Mouse (Mus musculus): ENCODE measurements at regions not wholly inside any gene's neighbourhood (a gene's known extent, or its start where the extent isn't known, plus 50 kb on each side); places are given as distances from the start of the nearest gene placed in this dataset.

DNA sequence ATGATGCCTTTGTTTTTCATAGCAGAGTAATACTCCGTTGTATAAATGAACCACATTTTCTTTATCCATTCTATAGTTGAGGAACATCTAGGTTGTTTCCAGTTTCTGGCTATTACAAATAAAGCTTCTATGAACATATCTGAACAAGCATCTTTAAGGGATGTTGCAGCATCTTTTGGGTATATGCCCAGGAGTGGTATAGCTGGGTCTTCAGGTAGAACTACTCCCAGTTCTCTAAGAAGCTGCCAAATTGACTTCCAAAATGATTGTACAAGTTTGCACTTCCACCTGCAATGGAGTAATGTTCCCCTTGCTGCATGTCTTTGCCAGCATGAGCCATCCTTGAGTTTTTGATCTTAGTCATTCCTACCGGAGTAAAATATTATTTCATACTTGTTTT, 80.5 kb upstream of the Arhgap28 start:
- Histone ChIP-seq H3K4me2 (no peak overlapping the region), H3K4me1 (ENCODE audit: control insufficient read depth, insufficient read depth, low read length) (no peaks in the 10 kb centered on the region), H3K27ac (ENCODE audit: low read depth, low read length) (no peak overlapping the region), H3K4me3 (ENCODE audit: low read depth, low read length) (no peak overlapping the region), H3K27me3 (ENCODE audit: control insufficient read depth, insufficient read depth, low read length) (no peaks in the 10 kb centered on the region), H3K9ac (ENCODE audit: low read depth, low read length) (no peak overlapping the region), H3K36me3 (ENCODE audit: control insufficient read depth, insufficient read depth, low read length) (no peaks in the 10 kb centered on the region), H3K9me3 (replicated peaks; ENCODE audit: control insufficient read depth, low read length) (no peaks in the 10 kb centered on the region)
- ATAC-seq (replicated peaks; ENCODE audit: insufficient number of reproducible peaks, low FRiP score, low TSS enrichment), result no peak
- 86% methylated on average over 2 of the region's 2 CpGs for WGBS (ENCODE audit: insufficient replicate concordance)

DNA sequence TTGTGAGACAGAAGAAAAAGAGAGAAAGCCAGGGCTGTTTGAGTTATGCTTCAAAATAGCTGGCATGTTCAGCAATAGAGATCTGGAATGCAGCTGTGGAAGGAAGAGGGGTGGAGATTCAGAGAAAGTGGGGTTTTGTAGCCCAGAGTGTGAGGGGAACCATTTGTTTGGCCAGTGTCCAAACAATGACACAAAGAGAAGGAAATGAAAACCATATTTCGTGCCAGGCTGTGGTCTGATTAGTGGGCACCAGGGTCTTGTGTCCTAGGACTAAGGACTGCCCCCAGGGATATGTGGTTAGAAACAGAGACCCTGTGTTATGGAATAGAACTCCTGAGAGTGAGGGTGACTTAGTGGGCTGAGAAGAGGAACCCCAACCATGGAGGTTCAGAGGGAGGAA, 83.2 kb upstream of the Arhgap28 start:
- WGBS (ENCODE audit: insufficient replicate concordance), result 52% methylated on average over 1 of the region's 1 CpGs
- H3K9ac ChIP-seq (ENCODE audit: low read depth, low read length), result no peak overlapping the region
- no peaks in the 10 kb centered on the region for H3K36me3 ChIP-seq (ENCODE audit: control insufficient read depth, insufficient read depth, low read length)
- H3K27ac ChIP-seq (ENCODE audit: low read depth, low read length), result no peak overlapping the region
- no peak overlapping the region for H3K4me2 ChIP-seq
- no peak for ATAC-seq (replicated peaks; ENCODE audit: insufficient number of reproducible peaks, low FRiP score, low TSS enrichment)
- H3K4me3 ChIP-seq (ENCODE audit: low read depth, low read length), result no peak overlapping the region
- no peaks in the 10 kb centered on the region for H3K4me1 ChIP-seq (ENCODE audit: control insufficient read depth, insufficient read depth, low read length)
- no peaks in the 10 kb centered on the region for H3K9me3 ChIP-seq (replicated peaks; ENCODE audit: control insufficient read depth, low read length)
- no peaks in the 10 kb centered on the region for H3K27me3 ChIP-seq (ENCODE audit: control insufficient read depth, insufficient read depth, low read length)

DNA sequence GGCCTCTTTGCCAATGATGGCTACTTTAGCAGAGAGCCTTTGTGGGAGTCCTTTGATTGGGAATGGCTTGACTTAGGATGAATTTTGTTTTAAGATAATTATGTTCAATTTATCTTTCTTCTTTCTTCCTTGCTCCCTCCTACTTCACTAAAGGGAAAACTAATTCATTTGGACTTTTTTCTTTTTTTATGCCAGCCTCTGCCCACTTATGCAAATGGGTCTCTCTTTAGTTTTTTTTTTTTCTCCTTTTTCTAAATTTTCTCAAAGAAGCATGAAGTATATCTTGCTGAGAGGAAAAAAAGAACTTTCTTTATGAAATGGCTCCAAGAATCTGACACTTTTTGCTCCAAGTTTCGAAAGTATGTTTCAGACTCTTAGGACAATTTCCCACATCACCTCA, 85.3 kb upstream of the Arhgap28 start:
- no peaks in the 10 kb centered on the region for H3K27me3 ChIP-seq (ENCODE audit: control insufficient read depth, insufficient read depth, low read length)
- H3K4me3 ChIP-seq (ENCODE audit: low read depth, low read length), result no peak overlapping the region
- H3K9me3 ChIP-seq (replicated peaks; ENCODE audit: control insufficient read depth, low read length), result no peaks in the 10 kb centered on the region
- no peak overlapping the region for H3K9ac ChIP-seq (ENCODE audit: low read depth, low read length)
- no peak for ATAC-seq (replicated peaks; ENCODE audit: insufficient number of reproducible peaks, low FRiP score, low TSS enrichment)
- H3K4me1 ChIP-seq (ENCODE audit: control insufficient read depth, insufficient read depth, low read length), result no peaks in the 10 kb centered on the region
- H3K36me3 ChIP-seq (ENCODE audit: control insufficient read depth, insufficient read depth, low read length), result no peaks in the 10 kb centered on the region
- H3K27ac ChIP-seq (ENCODE audit: low read depth, low read length), result no peak overlapping the region
- H3K4me2 ChIP-seq, result no peak overlapping the region
- 70% methylated on average over 1 of the region's 1 CpGs for WGBS (ENCODE audit: insufficient replicate concordance)

- ATAC-seq (replicated peaks; ENCODE audit: insufficient number of reproducible peaks, low FRiP score, low TSS enrichment), result no peak
- 72% methylated on average over 1 of the region's 1 CpGs for WGBS (ENCODE audit: insufficient replicate concordance)
Measured at GRCm38 (mm10) chr17:68089830-68090229, 85.9 kb upstream of the Arhgap28 start.

DNA sequence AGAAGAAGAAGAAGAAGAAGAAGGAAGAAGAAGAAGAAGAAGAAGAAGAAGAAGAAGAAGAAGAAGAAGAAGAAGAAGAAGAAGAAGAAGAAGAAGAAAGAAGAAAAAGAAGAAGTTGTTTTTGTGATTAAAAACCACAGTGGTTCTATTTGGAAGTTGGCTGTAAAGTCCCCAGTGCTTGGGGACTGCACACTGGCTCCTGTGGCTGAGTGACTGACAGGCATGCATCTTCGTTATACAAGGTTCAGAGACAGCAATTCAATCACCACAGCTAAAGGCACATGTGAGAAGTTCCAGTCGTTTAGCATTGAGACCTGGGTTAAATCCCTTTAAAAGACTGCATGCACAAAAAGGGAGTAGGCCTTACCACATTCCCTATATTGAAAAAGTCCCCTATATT, 93.1 kb upstream of the Arhgap28 start:
- no peaks in the 10 kb centered on the region for H3K4me1 ChIP-seq (ENCODE audit: control insufficient read depth, insufficient read depth, low read length)
- no peaks in the 10 kb centered on the region for H3K27me3 ChIP-seq (ENCODE audit: control insufficient read depth, insufficient read depth, low read length)
- no peak overlapping the region for H3K4me3 ChIP-seq (ENCODE audit: low read depth, low read length)
- no peak for ATAC-seq (replicated peaks; ENCODE audit: insufficient number of reproducible peaks, low FRiP score, low TSS enrichment)
- H3K36me3 ChIP-seq (ENCODE audit: control insufficient read depth, insufficient read depth, low read length), result no peaks in the 10 kb centered on the region
- H3K4me2 ChIP-seq, result no peak overlapping the region
- H3K9me3 ChIP-seq (replicated peaks; ENCODE audit: control insufficient read depth, low read length), result no peaks in the 10 kb centered on the region
- H3K9ac ChIP-seq (ENCODE audit: low read depth, low read length), result no peak overlapping the region
- WGBS (ENCODE audit: insufficient replicate concordance), result 53% methylated on average over 2 of the region's 2 CpGs
- H3K27ac ChIP-seq (ENCODE audit: low read depth, low read length), result no peak overlapping the region

More at GRCm38 (mm10) chr17:68089830-68090229, 85.9 kb upstream of the Arhgap28 start:
- Histone ChIP-seq H3K27ac (ENCODE audit: low read depth, low read length) (no peak overlapping the region), H3K9ac (ENCODE audit: low read depth, low read length) (no peak overlapping the region), H3K4me3 (ENCODE audit: low read depth, low read length) (no peak overlapping the region), H3K4me1 (ENCODE audit: control insufficient read depth, insufficient read depth, low read length) (no peaks in the 10 kb centered on the region), H3K4me2 (no peak overlapping the region), H3K27me3 (ENCODE audit: control insufficient read depth, insufficient read depth, low read length) (no peaks in the 10 kb centered on the region), H3K36me3 (ENCODE audit: control insufficient read depth, insufficient read depth, low read length) (no peaks in the 10 kb centered on the region), H3K9me3 (replicated peaks; ENCODE audit: control insufficient read depth, low read length) (no peaks in the 10 kb centered on the region)

GRCm38 (mm10) chr17:68097436-68097835, 93.5 kb upstream of the Arhgap28 start:
- no peak overlapping the region for H3K27ac ChIP-seq (ENCODE audit: low read depth, low read length)
- H3K4me2 ChIP-seq, result no peak overlapping the region
- no peaks in the 10 kb centered on the region for H3K27me3 ChIP-seq (ENCODE audit: control insufficient read depth, insufficient read depth, low read length)
- no peak for ATAC-seq (replicated peaks; ENCODE audit: insufficient number of reproducible peaks, low FRiP score, low TSS enrichment)
- no peak overlapping the region for H3K4me3 ChIP-seq (ENCODE audit: low read depth, low read length)
- H3K4me1 ChIP-seq (ENCODE audit: control insufficient read depth, insufficient read depth, low read length), result no peaks in the 10 kb centered on the region
- H3K9ac ChIP-seq (ENCODE audit: low read depth, low read length), result no peak overlapping the region
- 72% methylated on average over 6 of the region's 6 CpGs for WGBS (ENCODE audit: insufficient replicate concordance)
- H3K36me3 ChIP-seq (ENCODE audit: control insufficient read depth, insufficient read depth, low read length), result no peaks in the 10 kb centered on the region
- no peaks in the 10 kb centered on the region for H3K9me3 ChIP-seq (replicated peaks; ENCODE audit: control insufficient read depth, low read length)

DNA sequence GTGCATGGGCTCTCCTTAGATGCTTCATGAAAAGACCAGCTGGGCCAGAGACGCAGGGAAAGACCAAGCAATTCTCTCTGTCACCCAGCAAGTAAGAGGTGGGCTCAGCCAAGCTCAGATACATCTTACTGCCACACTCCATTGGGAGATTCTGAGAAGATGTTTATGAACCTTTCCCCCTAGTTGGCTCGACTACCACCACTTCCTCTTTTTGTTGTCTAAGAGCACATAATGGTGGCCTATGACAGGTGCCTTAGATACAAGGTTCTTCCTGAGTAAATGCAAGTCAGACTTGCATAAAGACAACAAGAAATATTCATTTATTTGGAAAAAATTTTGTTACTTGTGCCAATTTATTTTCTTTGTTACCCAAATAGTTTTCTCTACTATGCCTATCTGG, 96.2 kb upstream of the Arhgap28 start:
- H3K4me2 ChIP-seq, result no peak overlapping the region
- 55% methylated on average over 2 of the region's 2 CpGs for WGBS (ENCODE audit: insufficient replicate concordance)
- ATAC-seq (replicated peaks; ENCODE audit: insufficient number of reproducible peaks, low FRiP score, low TSS enrichment), result no peak
- H3K4me3 ChIP-seq (ENCODE audit: low read depth, low read length), result no peak overlapping the region
- no peaks in the 10 kb centered on the region for H3K9me3 ChIP-seq (replicated peaks; ENCODE audit: control insufficient read depth, low read length)
- no peaks in the 10 kb centered on the region for H3K27me3 ChIP-seq (ENCODE audit: control insufficient read depth, insufficient read depth, low read length)
- H3K4me1 ChIP-seq (ENCODE audit: control insufficient read depth, insufficient read depth, low read length), result no peaks in the 10 kb centered on the region
- H3K27ac ChIP-seq (ENCODE audit: low read depth, low read length), result no peak overlapping the region
- no peaks in the 10 kb centered on the region for H3K36me3 ChIP-seq (ENCODE audit: control insufficient read depth, insufficient read depth, low read length)
- H3K9ac ChIP-seq (ENCODE audit: low read depth, low read length), result no peak overlapping the region

- H3K4me1 ChIP-seq (ENCODE audit: control insufficient read depth, insufficient read depth, low read length), result no peaks in the 10 kb centered on the region
- no peak overlapping the region for H3K27ac ChIP-seq (ENCODE audit: low read depth, low read length)
- no peak overlapping the region for H3K4me3 ChIP-seq (ENCODE audit: low read depth, low read length)
- H3K36me3 ChIP-seq (ENCODE audit: control insufficient read depth, insufficient read depth, low read length), result no peaks in the 10 kb centered on the region
- no peak overlapping the region for H3K4me2 ChIP-seq
- no peaks in the 10 kb centered on the region for H3K9me3 ChIP-seq (replicated peaks; ENCODE audit: control insufficient read depth, low read length)
- WGBS (ENCODE audit: insufficient replicate concordance), result 55% methylated on average over 6 of the region's 6 CpGs
- H3K27me3 ChIP-seq (ENCODE audit: control insufficient read depth, insufficient read depth, low read length), result no peaks in the 10 kb centered on the region
- no peak for ATAC-seq (replicated peaks; ENCODE audit: insufficient number of reproducible peaks, low FRiP score, low TSS enrichment)
- H3K9ac ChIP-seq (ENCODE audit: low read depth, low read length), result no peak overlapping the region
Measured at GRCm38 (mm10) chr17:68103346-68103745, 99.4 kb upstream of the Arhgap28 start.

GRCm38 (mm10) chr17:68106366-68106765, 102.4 kb upstream of the Arhgap28 start:
- no peak for ATAC-seq (replicated peaks; ENCODE audit: insufficient number of reproducible peaks, low FRiP score, low TSS enrichment)
- Histone ChIP-seq H3K36me3 (ENCODE audit: control insufficient read depth, insufficient read depth, low read length) (no peaks in the 10 kb centered on the region), H3K27ac (ENCODE audit: low read depth, low read length) (no peak overlapping the region), H3K4me2 (no peak overlapping the region), H3K27me3 (ENCODE audit: control insufficient read depth, insufficient read depth, low read length) (no peaks in the 10 kb centered on the region), H3K4me1 (ENCODE audit: control insufficient read depth, insufficient read depth, low read length) (no peaks in the 10 kb centered on the region), H3K4me3 (ENCODE audit: low read depth, low read length) (no peak overlapping the region), H3K9me3 (replicated peaks; ENCODE audit: control insufficient read depth, low read length) (no peaks in the 10 kb centered on the region), H3K9ac (ENCODE audit: low read depth, low read length) (no peak overlapping the region)
- 58% methylated on average over 8 of the region's 8 CpGs for WGBS (ENCODE audit: insufficient replicate concordance)
